Mouse (Mus musculus) layer of hippocampus, postnatal 10 days (tissue): Measurements from ENCODE around the gene Copg2. TPM values are rescaled to one million over a fixed set of nuclear protein-coding genes. Genes with fewer than 3 reads are reported as not detected.

Source experiments
- DNase-seq, 2 experiments: peaks; one replicate each; pipeline ENCODE4 v3.0.0; 2021; ENCODE audit warnings: low spot score in 2 of 2
- total RNA-seq, 2 experiments: library from RNA; stranded (reverse); gene quantifications; 2 replicates each; pipeline ENCODE4 v1.2.3; 2021

The Copg2 gene
- total RNA-seq, 2 experiments from 2014 or later = 49.1 to 53.2 TPM

DNA sequence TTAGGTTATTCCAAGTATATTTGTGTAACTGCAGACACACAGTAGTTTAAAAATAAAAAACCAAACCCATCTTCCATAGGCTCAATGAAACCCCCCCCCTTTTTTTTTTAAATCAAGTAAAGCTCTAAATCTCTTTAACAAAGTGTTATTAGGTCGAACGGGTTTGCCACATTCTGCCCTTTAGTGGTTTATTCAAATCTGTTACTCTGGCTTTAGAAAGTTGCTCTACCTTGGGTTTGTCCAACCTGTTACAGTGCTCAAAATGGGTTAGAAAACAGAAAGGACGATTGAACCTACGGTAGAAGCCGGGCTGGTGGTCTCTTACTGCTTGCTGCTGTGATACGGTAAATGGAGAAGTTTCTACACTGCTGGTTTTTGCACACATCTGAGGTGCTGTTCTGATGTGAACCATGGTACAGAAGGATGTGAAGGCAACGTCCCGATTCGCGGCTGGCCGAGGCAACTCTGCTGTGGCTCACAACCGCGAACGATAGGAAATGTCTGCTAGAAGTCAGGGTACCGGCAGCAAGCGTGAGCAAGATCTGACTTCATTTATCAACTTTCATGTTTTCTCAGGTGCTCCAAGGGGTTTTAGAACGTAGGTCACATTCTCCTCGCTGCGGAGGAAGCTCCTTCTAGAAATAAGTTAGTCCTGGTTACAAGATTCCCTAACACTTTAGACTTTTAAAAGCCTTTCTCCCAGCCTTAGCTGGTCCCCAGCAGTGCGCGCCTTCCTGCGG lies 161.4 kb downstream of the Copg2 start:
- DNase-seq = no peak

- DNase-seq = no peak
These were observed 162.1 kb downstream of the Copg2 start for GRCm38 (mm10) chr6:30734465-30734864.

GRCm38 (mm10) chr6:30732571-30733130 lies 163.9 kb downstream of the Copg2 start:
- no peak for DNase-seq

DNA sequence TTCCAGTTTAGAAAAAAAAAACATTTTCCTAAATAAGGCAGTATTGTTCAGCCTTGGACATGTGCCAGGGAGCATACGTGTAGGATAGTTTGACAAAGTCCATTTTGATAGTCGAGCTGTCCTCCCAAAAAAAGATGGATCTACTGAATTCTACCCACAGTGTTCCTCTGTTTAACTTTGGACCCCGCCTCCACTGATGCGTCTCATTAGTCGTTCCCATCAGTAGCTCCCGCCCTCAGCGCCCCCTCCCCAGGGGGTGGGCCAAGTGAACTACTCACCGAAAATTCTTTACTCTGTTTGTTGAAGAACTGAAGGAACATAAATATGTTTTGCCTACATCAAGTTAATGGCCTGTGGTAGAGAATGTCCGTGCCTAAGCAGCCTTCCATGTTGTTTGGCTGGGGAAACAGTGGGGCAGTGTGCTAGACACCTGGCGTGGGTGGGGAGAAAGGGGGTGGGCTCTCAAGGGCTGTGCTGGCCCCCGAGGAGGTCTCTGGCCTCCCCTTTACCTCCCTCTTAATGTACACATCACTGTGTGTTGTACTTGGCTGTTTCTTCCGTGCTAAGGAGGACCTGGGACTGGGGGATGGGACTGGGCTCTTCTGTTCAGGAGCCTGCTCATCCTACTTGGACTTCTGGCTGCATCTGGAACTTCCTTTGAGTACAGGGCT lies 166.2 kb downstream of the Copg2 start:
- no peak for DNase-seq

DNA sequence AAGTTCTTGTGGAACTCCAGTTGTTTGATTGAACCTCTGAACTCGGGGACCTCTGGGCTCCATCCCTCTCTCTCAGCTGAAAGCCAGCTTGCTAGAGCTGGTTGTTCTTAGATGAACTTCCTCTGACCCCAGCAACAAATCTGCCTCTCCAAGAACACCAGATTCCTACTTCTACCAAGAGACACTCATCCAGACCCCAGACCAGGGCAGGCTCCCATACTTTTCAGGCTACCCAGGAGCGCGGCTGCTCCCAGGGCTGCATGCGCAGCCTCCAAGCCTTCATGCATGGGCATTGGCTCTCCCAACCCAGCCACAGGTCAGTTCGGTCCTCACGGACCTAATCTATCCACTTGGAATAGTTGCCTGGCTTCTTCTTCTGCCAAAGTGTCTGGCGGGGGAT lies 173.3 kb downstream of the Copg2 start, which contains the start of gene Mest:
Gene Mest, plus strand, starts transcription at position 217 of the 400 bp plus-strand sequence.
- DNase-seq = no peak

DNA sequence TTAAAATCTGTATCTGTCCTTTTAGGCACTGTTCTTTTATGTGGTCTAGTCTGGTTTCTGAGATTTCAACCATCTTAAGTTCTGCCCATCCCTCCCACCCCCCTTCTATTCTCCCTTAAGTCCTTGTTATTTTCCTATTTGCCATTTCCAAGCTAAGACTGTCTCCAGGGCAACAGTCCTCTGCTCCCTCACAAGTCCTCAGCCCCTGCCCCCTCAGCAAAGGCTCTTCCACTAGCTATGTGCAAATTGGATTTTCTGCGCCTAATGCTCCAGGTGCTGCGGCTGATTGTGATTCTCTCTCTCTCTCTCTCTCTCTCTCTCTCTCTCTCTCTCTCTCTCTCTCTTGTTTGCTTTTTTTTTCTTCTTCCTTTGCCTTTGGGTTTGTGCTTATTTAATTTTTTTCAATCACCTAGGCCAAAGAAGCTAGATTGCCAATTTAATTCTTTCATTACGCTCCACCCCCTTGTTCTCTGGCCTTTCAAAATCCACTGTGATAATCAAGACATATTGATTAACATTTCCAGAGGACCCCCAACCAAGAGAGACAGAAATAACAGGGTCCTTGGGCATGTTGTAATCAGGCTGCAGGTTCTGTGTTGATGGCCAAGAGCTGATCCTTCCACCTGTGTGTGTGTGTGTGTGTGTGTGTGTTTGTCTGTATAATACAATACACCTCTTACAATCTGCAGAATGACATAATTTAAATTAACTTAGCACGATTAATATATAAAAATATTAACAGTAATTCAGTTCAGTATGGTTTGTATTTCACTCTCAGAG lies 174.0 kb downstream of the Copg2 start:
- no peak for DNase-seq

GRCm38 (mm10) chr6:30716796-30717195 lies 179.8 kb downstream of the Copg2 start:
- no peak for DNase-seq

GRCm38 (mm10) chr6:30714891-30715471 lies 181.6 kb downstream of the Copg2 start:
- no peak for DNase-seq

DNA sequence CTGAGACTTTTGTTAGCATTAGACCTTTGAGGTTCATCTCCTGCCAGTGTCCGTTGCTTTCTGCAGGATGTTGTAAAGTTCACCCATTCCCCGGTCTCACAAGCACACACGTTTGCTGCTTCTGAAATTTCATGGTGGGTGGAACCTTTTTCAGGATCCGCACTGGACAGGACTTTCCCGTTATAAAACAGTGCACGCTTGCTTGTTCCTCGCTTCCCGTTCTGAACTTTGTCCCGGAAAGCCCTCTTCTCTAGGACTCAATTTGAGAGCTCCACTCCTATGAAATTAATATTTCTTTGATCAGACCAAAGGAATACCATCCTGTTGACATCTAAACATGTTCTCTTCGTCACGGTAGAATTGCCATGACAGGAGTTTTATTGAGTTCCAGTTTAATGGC lies 182.7 kb downstream of the Copg2 start:
- no peak for DNase-seq

- DNase-seq = no peak
These were observed 183.1 kb downstream of the Copg2 start for GRCm38 (mm10) chr6:30713455-30713854.

DNA sequence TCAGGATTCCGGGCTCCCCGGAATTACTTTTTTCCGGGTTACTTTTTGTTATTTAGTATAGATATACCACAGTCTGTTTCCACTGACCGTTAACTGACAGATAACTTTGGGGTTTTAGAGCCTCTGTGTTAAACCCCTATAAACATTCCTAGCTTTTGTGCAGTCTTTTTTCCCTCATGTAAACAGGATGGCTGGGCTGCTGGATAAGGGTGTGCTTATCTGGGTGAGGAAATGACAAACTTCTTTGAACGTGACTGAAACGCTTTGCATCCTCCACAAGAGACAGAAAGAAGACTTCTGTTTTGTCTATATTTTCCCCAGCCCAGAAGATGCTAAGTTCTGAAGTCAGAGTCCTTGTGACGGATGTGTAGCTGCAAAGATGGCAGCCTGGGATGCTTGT lies 184.1 kb downstream of the Copg2 start:
- no peak for DNase-seq

GRCm38 (mm10) chr6:30711365-30711763 lies 185.2 kb downstream of the Copg2 start:
- no peak for DNase-seq

- DNase-seq = no peak
These were observed 185.9 kb downstream of the Copg2 start for GRCm38 (mm10) chr6:30710371-30711364.

DNA sequence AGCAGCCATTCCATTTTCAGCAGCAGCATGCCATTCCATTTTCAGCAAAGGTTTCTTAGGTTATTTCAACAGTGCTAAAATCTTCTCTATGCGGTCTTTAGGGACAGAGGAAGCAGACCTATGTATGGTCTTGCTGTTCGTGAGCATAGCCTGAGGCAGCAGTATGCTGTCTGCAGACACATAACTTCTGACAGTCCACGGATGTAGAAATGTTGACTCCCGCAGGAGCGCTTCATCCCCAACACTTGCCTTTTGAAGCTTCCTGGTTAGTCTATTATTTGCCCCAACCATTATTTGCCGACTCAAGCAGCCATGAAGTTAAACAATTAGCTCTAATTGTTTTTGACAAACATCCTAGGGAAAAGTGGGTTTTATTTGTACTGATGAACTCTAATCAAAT lies 187.5 kb downstream of the Copg2 start:
- DNase-seq = no peak

- DNase-seq = no peak
These were observed 192.5 kb downstream of the Copg2 start for GRCm38 (mm10) chr6:30703977-30704602.

DNA sequence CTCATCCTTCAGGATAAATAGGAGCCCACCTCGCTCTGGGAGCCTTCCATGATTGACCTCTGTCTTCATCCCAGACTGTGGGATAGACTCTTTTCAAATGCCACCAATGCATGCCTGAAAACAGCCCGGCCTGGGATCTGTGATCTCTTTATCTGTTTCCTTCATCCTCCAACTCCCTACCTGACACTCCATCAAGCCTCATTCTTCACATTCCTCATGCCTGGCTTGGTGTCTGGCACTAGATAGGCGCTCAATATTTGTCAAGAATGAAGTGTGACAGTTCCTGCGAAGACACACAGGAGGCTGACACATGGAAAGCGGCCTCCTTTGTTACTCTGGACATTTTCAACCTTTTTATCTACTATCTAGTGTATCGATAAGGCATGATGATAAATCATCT lies 193.1 kb downstream of the Copg2 start:
- DNase-seq = no peak

- DNase-seq = no peak
These were observed 193.7 kb downstream of the Copg2 start for GRCm38 (mm10) chr6:30702881-30703280.

GRCm38 (mm10) chr6:30700182-30700581 lies 196.4 kb downstream of the Copg2 start:
- no peak for DNase-seq

DNA sequence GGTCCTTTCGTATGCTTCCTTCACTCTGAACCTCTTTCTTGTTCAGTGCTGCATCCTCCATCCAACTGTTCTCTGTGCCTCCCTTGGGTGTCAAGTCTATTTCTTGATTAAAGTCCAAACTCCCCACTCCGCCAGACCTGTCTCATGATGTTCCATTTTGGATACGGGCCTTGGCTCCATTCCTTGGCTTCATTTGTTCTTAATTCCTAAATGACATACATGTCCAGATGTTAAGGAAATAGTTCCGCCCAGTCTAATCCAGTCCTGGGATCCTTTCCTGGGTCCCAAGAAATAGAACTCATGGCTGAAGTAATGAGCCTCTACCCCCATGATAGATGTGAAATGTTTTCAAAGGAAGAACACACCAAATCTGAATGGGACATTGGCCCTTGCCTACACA lies 198.6 kb downstream of the Copg2 start:
- no peak for DNase-seq
